Mouse (Mus musculus): ENCODE results near the gene Tmem35b.
"Not testable (repeated sequence)": the region's sequence is repeated elsewhere in the genome, so short reads cannot be mapped to it uniquely, and the experiment has no call there.

The Tmem35b gene

GRCm38 (mm10) chr4:127123391-127123790 is at the start of gene Tmem35b:
TSS of gene Tmem35b (plus strand) at chr4:127123691.
- DNase-seq (ENCODE audit: low spot score) = no peak

DNA sequence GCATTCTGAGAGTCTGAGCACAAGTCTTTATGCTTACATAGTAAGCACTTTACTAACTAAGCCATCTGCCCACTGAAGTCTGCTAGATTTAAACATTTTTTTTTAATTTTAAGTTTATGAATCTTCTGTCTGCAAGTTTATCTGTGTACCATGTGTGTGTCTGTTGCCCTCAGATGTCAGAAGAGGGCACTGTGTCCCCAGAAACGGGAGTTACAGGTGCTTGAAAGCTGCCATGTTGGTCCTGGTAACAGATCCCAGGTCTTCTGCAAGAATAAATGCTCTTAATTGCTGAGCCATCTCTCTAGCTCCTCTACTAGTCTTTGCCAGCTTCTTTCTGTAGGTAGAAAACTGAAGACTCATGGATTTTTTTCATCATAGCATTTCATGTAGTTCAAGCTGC is 48.6 kb upstream of the Tmem35b start:
- DNase-seq (ENCODE audit: low spot score) = no peak

DNA sequence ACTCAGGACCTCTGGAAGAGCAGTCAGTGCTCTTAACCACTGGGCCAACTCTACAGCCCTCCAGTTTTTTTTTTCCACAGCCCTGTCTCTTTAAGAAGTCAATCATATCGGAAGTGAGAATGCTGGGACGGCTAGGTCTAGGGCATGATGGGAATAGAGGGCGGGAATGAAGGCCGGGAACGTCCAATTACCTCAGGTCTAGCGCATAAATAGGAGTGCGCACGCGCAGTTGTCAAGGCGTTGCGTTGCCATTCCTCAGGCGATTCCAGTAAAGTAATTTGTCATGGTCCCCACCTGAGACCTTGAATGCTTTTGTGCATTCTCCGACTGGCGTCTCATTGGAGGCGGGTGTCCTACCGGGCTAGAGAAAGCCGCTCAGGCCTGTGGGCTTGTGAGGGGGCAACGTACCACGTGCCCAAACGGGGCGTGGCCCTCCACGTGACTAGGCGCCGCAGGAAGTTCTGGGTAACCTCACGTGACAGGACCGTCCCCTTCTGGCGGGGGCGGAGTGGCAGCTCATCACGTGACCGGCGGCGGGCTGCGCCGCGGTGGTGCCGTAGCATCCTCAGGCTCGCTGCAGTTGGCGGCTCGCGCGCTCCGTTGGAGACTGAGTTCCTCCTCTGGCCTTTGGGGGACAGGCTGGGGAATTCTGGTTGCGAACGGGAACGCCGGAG is 46.5 kb upstream of the Tmem35b start, which contains the start of gene Zmym6:
Zmym6 (plus strand) TSS at position 509 of the 674 bp plus-strand sequence.
- DNase-seq (ENCODE audit: low spot score) = peak; percentile 90

- no peak for DNase-seq (ENCODE audit: low spot score)
Measured at GRCm38 (mm10) chr4:127080806-127081205, 42.7 kb upstream of the Tmem35b start.

DNA sequence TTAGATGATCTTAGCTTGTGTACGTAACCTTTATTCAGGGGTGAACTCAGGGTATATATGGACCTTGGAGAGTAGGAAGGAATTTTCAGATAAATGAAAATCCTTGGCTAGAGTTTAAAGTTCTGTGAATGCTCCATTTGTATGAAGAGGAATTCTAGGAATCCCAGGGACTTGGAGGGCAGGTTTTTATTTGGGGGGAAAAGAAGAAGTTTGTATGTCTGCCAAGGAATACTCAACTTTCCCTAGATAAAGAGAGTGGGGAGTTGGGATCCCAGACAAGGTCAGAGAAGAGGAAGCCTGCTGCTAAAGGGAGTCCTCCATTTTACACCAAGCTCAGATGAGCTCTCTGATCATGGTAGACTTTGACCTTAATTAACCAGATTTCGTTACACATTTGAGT is 40.4 kb upstream of the Tmem35b start:
- DNase-seq (ENCODE audit: low spot score) = no peak

DNA sequence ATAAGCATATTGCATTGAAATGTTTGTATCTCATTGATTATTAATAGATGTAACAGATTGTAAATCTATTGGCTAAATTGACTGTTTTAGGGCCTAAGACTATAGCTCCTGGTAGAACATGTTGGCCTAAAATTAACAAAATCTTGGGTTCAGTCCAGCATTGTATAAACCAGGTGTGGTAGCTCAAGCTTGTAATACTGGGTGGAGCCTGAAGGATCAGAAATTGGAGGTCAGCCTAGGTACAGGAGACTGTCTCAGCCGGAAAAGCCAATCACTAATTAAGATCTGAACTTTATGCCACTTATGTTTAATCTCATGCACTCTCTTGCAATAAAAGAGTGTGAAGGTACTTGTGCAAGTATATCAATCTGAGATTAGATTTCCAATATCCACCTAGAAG is 37.7 kb upstream of the Tmem35b start:
- DNase-seq (ENCODE audit: low spot score) = no peak

GRCm38 (mm10) chr4:127091188-127091587 is 32.3 kb upstream of the Tmem35b start:
- no peak for DNase-seq (ENCODE audit: low spot score)

DNA sequence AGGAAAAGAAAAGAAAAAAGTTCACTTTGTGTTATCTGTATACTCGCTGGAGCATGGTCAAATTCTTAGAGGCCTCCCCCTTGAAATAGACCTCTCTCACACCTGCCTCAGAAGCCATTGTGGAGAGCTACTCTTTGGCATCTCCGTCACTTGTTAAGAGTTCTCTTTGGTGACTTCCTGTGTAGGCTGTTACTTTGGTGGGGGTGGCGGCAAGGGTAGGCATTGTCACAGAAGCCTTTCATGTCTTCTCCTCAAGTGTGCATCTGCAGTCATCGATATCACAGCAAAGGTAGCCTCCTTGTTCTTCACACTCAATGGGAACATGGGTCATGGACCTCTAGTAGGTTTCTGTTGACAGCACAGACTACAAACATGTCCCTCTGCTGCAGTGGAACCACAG is 28.4 kb upstream of the Tmem35b start:
- DNase-seq (ENCODE audit: low spot score) = no peak

GRCm38 (mm10) chr4:127099552-127099951 is 23.9 kb upstream of the Tmem35b start:
- not testable (repeated sequence) for DNase-seq (ENCODE audit: low spot score)

DNA sequence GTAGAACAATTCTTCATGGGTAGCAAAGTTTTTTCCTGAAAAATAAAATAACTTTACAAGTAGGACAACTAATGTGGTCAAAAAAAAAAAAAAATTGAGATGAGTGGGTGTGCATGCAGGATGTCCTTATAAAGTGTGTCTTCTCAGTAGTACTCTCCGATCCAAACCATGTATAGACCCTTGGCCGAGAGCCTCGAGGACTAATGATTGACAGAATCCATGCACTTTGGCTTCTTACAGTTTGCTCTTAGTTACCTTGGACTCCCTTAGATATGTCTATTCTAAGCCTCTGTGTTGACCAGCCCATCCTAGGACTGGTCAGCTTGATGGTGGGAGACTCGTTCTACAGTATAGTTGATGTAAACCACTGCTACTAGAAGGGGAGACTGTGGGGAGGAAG is 15.9 kb upstream of the Tmem35b start:
- DNase-seq (ENCODE audit: low spot score) = no peak

DNA sequence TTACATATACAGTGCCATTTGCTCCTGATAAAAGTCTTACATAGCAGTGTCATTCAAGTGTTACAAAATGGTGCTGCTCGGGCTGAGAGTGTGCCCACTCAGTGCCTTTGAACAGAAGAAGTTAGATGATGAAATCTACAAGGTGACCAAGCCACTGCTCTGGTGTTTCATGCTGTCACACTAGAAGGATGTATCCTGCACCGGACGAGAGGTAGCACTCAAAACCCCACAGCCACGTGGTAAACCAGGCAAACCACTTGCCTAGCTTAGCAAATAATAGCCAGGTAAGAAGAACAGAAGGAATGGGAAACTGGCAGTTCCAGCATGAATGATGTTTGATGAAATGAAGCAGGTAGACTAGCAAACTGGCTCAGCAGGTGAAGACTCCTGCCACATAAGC is 12.9 kb upstream of the Tmem35b start:
- DNase-seq (ENCODE audit: low spot score) = no peak

DNA sequence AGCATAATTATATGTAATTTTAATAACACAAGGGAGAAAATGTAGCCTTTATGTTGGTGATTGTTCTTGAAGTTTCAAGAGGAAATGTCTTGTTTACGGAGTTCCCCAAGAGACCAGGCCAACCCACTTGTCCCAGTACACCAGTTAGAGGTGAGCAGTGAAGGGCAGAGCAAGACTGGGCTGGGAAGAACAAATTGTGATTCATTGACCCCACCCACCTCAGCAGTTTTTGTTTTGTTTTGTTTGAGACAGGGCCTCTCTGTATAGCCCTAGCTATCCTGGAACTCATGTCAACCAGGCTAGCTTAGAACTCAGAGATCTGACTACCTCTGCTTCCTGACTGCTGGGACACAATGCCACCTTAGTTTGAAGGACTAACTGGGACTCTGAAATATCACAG is 840 bp downstream of the Tmem35b start:
- DNase-seq (ENCODE audit: low spot score) = no peak

- peak; percentile 79 for DNase-seq (ENCODE audit: low spot score)
Measured at GRCm38 (mm10) chr4:127125834-127126463, 2.5 kb downstream of the Tmem35b start.

DNA sequence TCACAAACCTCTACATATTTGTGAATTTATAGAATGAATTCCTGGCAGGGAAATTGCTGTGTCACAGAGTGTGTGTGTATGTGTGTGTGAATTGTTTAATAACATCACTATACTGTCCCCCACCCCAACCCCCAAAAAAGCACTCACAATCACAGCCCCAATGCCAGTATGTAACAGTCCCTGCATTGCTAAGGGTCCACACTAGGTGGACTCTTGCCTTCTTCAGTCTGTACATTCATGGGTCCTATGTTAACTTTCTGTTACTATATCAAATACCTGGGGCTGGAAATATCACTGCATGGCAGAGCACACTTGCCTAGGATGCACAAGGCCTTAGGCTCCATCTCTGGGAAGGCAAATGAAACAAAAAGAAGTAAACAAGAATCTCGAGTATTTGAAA is 11.2 kb downstream of the Tmem35b start:
- DNase-seq (ENCODE audit: low spot score) = no peak

DNA sequence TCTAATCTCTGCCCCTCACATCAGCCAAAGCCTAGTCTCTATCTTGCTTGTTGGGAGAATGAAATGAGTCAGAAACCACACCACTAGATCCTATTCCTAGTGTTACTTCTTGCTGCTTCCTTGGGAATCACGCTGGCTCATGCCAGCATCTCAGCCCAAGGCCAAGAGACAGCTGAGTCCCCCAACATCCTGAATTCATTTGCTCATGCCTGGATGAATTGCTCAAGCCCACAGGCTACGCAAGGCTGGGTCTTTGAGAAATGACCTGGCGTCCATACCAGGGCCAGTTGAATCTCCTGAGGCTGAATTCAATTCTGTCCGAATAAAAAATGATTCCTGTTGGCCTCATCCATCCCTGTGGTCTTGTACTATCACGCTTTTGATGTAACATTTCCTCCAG is 14.1 kb downstream of the Tmem35b start:
- no peak for DNase-seq (ENCODE audit: low spot score)

- no peak for DNase-seq (ENCODE audit: low spot score)
Measured at GRCm38 (mm10) chr4:127138486-127138885, 15.0 kb downstream of the Tmem35b start.

DNA sequence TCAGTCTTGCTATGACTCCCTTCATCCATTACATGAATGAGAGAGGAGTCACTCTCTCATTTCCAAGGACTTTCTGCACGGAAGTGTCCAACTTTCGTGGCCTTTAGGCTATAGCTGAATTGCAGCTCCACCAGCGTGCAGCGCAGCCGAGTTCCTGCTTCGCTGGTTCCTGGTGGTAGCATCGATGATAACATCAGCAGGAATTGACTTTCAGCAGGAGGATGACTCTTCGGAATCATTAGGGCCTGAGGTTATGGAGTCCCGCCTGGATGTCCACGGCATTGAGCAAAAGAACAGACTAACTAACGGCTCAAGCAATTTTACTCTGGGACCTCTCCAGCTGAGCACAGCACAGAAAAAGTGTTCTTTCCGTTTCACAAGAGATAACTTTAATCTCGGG is 26.5 kb downstream of the Tmem35b start:
- DNase-seq (ENCODE audit: low spot score) = no peak

- DNase-seq (ENCODE audit: low spot score) = no peak
Measured at GRCm38 (mm10) chr4:127153345-127153744, 29.9 kb downstream of the Tmem35b start.

DNA sequence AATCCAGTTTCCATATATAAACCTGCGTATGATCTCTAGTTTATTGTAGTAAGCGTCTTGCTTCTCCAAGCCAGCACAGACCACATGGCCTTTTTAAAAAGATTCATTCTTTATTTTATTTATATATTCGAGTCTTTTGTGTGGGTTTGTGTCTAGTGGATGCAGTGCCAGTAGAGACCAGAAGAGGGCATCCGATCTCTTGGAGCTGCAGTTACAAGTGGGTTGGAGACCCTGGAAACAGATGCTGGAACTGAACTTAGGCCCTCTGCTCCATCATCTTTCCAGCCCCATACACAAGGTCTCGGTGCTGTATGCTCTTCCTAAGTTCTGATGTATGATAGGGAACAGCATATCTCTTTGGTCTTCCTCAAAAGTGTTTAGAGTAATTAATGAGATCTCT is 32.3 kb downstream of the Tmem35b start:
- no peak for DNase-seq (ENCODE audit: low spot score)

- no peak for DNase-seq (ENCODE audit: low spot score)
Measured at GRCm38 (mm10) chr4:127157746-127158145, 34.3 kb downstream of the Tmem35b start.

DNA sequence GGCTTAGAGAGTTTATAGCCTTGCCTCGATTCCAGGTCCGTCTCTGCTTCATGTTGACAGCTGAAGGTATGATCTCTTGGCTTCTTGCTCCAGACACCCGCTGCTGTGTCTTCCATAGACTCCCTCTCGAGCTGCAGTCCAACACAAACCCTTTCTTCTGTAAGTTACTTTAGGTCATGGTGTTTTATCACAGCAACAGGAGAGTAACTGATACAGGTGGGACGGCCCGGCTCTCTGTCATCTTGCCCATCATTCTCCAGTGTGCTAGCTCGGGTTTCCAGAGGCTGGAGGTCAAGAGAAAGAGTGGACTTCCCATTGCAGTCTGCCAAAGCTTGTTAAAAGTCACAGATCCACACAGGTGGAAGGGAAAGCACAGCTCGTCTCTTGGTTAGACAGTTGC is 40.4 kb downstream of the Tmem35b start:
- no peak for DNase-seq (ENCODE audit: low spot score)

DNA sequence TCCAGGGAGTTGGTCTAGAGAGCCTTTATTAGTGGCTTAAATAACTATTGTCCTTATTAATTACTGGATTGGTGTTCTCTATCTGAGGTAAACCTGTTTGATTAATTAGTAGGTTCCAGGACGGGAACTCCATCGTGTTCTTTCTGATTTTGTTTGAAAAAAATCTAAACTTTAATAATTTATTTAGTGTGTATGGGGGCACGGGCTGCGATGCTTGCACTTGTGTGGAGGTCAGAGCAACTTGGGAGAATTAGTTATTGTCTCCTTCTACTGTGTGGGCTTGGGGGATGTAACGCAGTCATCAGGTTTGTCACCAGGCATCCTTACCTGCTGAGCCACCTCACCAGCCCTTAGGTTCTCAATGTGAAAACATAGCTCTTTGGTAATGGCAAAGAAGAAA is 43.6 kb downstream of the Tmem35b start:
- DNase-seq (ENCODE audit: low spot score) = no peak

DNA sequence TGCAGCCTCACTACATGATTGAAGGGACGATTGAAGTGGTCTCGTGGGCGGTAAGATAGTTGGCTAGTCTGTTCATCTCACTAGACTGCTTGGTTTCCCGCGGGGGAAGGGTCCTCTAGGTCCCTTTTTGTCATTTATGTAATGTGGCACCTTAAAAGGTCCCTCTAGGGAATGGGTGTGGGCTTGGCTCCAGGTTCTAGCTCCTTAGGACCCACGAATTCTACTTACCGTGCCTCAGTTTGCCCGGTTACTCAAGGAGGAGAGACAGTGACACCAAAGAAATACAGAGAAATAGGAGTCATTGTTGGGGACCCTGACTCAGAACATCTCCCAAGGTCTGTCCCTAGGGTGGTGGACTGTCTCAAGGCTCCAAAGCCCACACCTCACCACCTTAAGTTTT is 44.2 kb downstream of the Tmem35b start:
- no peak for DNase-seq (ENCODE audit: low spot score)

Measured in ovary, postnatal 14 days (tissue).